Mouse (Mus musculus): ENCODE data around the gene Cul1. TPM values are rescaled to one million over a fixed set of nuclear protein-coding genes. Genes with fewer than 3 reads are reported as not detected.
A peak's percentile ranks its signal among the peaks of the same experiment; 100 is the strongest.
"Not testable (repeated sequence)": the region's sequence is repeated elsewhere in the genome, so short reads cannot be mapped to it uniquely, and the experiment has no call there.

Gene Cul1
- total RNA-seq (2022) = 10 to 100 TPM; 57.7 to 67.0 (median 61.7) TPM

DNA sequence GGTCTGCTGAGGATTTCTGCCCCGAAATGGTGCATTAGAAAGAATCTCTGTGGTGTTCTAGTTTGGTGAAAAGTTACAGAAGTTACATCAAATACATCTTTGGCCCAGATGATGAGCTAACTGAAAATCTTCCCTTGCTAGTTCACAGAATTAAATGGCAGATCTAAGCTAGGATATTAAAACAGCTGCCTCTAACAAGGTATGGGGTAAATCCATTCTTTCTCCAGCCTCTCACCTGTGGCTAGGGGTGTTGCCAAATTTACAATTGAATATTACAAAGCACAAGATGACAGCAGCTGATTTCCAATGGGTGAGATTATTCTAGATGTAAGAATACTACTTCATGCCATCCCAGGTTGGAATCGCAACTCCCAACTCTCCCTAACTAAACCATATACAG, at the start of gene Cul1:
Gene Cul1, plus strand, starts transcription at position 301 of the 400 bp plus-strand sequence.
- no peak for DNase-seq (ENCODE audit: low spot score)

DNA sequence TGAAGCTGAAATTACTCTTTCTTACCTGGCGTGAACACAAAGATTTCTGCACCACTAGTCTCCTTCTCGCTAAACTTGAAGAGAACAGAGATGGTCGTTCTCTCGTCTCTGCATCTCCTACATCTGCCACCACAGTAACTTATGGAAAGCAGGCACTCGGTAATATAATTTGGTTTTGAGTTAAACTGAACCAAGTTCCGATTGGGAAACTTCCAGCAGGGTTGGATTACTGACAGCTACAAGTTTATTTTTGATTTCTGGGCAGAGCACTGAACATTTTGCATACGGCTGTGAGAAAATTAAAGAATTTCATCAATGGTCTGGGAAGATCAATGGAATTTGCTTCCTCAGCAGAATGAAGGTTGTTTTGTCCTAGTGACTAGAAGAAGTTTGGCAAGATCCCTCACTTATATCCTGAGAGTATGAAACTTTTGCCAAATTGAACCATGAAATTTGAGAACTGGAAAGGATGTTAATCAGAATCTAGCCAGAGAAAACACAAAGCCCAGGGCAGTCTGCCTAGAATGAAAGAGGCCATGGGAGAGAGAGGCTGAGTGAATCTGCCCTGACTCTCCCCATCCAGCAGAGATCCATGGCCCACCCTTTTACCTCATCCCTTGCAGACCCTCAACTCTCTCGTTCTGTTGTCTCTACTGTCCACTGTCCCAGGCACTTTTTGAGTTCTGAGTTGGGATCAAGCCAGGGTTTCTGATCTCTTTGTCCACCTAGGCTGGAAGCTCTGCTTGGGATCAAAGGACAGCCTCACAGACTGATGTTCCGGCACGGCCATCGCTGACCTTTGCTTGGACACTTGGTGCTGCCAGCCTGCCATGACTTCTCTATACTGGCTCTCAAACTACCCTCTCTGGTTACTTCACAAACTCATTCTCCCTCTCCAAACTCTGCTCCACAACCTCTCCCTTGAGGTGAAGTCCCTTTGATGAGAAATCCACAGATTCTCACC, 48.5 kb upstream of the Cul1 start:
- peak; percentile 45 for DNase-seq (ENCODE audit: low spot score)

DNA sequence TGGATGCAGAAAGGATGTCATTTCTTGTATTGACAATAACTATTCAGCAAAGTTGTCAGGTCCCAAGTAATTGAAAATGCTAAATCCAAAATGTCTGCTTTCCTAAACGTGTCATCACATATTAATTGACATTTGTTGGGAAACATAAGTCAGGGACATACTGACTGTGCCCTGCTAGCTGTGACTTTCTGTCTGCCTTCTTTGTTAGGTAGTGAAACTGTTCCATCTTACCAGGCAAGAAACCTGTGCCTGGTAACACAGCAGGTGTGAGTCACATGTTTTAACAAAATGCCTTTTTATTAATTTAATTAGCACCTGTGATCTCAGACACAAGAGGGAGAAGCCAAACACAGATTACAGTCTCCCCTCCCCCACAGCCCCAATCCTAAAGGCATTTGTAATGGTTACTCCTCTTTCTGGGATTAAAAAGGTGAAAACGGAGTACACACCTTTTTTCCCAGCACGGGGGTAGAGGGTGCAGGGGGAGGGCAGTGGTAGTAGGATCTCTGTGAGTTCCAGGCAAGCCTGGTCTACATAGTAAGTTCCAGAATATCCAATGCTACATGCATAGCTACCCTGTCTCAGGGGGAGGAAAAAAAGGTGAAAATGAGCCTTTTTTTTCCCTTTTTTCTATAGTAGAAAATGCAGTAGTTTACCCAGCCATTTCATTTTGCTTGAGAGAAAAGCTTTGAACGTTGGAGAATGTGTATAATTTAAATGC, 40.2 kb upstream of the Cul1 start:
- no peak for DNase-seq (ENCODE audit: low spot score)

DNA sequence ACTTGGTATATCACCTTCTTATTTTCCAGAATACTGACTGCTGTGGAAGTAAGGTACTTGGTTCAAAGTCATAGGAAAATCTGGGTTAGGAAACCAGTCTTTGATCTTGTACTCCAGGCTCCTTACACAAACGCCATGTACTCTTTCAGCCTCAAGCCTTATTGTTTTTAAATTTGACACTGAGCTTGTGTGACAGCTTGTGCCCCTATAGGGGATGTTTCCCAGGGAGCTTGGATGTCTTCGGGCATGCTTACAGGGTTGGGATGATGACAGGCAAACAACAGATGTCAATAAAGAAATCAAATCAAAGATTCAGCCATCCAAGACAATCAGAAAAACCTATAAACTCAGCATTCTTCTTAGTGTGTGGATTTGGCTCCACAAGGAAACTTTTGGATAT, 39.5 kb upstream of the Cul1 start:
- no peak for DNase-seq (ENCODE audit: low spot score)

DNA sequence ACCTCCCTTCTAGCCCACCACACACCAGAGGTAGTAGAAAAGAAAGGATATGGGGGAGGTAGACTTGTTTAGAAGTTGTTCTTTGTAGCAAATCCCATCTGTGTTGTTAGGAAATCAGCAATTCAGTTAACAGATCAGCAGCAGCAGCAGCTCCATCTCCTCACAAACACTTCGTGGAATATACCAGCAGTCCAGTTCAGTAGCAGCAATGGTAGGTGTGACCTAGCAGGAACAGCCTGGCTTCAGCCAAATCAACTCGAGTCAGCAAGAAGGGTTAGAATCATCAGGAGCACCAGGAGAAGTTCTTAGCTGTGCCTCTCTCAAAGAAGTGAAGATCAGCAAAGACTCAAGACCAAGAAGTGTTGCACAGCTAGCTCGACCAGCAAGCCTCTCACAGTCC, 34.5 kb upstream of the Cul1 start:
- DNase-seq (ENCODE audit: low spot score) = no peak

DNA sequence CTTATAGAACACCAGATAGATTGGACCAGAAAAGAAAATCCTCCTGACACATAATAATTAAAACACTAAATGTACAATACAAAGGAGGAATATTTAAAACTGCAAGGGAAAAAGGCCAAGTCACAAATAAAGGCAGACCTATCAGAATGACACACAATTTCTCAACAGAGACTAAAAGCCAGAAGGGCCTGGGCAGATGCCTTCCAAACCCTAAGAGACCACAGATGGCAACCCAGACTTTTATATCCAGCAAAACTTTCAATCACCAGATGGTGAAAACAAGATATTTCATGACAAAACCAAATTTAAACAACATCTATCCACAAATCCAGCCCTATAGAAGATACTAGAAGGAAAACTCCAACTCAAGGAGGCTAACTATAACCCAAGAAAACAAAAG, 33.0 kb upstream of the Cul1 start:
- DNase-seq (ENCODE audit: low spot score) = no peak

DNA sequence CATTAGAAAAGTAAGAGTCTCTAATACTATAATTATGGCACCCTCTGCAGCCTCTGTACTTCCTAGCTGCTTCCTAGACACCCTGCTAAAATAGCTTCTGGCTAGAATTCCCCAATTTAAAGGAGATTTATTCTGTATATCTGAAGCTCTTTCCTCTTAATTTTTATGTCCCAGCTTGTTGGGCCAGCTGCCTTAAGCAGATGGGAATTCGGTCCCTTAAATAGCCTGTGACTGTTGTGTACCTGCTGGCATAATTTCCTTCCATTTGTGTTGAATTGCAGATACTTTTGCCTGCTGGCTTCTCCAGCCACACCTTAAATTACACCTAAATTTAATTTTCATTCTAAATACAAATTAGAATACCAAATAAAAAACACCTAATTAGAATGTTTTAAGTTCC, 32.0 kb upstream of the Cul1 start:
- no peak for DNase-seq (ENCODE audit: low spot score)

DNA sequence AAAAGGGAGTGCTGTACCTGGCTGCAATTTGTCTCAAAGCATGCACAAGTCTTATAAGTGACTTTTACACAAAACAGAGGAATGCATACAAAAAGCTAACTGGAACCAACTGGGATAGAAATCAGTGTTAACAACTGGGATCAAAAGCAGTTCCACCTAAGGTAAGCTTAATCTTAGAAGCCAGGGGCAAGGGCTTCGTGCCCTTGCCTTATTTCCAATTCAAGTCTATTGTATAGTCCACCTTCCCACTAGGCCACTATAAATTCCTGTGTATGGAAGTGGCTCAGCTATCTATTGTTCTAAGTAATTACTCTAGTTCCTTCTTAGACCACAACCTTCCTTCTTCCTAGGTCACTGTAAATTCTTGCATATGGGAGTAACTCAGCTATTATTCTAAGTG, 27.1 kb upstream of the Cul1 start:
- no peak for DNase-seq (ENCODE audit: low spot score)

DNA sequence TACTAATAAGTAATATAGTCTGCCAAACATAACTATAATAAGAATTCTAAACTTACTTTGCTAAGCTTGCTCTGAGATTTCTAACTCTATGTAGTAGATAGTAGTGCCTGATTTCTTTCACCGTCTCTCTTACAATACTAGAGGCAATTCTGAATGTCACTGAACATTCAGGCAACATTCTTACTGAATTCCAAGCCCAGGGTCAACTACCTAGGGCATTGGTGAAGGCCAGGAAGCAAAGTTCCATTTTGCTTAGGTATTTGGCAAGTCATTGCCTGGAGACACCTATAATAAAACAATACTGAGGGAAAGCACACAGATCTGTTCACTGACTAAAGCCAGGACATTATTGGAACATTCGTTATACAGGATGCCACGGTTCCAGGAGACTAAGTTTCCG, 26.6 kb upstream of the Cul1 start:
- not testable (repeated sequence) for DNase-seq (ENCODE audit: low spot score)

DNA sequence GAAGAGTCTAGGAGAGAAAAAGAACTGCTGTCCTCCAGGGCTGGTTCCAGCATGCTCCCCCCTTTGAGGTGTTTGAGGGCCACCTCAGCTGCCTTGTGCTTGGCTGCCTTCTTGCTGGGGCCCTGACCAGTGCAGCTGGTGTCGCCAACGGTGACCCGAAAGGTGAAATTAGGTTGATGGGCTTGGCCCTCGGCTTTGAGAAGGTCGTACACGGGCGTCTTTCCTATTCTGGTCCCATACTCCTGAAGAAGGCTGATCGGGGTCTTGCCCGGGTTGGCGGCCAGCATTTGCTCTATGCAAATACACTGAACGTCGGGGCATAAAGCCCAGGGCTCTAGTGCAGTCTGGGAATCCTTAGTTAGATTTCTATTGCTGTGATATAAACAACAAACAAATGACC, 20.4 kb upstream of the Cul1 start:
- not testable (repeated sequence) for DNase-seq (ENCODE audit: low spot score)

DNA sequence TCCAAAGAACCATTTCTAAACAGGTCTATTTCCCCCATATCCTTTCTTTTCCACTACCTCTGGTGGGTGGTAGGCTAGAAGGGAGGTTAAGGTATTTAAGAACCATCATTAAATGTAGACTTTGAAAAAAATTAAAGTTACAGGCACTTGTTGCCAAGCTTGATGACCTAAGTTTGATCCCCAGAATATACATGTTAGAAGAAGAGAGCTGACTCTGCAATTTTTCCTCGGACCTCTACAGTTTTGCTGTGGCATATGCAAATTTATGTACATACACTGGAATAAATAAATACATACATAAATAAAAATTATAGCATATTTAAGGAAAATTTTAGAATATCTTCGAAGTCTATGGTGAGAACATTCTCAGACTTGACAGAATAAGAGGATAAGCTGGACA, 13.1 kb upstream of the Cul1 start:
- DNase-seq (ENCODE audit: low spot score) = no peak

DNA sequence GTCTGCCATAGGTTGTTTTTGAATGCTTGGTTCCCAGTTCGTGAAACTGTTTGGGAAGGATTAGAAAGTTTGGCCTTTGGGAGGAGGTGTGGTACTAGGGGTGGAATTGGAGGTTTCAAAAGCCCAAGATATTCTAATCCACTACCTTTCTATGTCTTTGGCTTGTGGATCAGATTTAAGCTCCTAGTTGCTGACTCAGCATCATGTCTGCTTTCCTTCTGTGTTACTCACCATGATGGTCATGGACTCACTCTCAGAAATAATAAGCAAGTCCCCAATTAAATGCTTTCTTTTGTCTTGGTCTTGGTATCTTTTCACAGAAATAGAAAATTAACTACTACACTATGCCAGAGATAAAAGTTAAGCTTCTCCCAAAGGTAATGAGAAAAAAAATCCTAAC, 5.5 kb upstream of the Cul1 start:
- no peak for DNase-seq (ENCODE audit: low spot score)

DNA sequence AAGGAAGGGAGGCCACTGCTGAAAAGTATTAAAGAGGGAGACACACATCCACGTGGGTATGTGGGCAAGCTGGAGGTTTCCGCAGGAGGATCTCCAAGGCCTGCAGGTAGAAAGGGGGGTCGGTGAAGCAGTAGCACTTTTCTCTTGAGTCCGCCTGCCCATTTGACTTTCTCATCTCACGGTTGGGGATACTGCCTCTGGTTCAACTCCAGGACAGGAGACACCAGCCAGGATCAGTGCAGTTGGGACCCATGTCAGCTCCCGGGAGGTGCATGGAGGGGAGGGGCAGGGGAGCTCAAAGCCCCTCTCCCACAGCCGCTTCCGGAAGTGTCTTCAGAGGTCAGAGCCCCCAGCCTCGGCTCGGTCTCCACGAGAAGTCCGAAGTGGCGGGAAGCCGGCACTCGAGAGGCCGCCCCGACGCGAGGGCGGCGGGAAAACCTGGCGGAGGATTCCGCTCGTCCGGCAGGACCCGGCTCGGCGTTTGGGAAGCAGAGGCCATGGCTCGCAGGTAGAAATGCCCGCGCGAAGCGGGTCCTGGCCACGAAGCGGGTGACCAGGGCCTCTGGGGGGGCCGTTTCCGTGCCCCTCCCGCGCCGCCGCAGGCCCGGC, 428 bp downstream of the Cul1 start:
- DNase-seq (ENCODE audit: low spot score) = no peak

DNA sequence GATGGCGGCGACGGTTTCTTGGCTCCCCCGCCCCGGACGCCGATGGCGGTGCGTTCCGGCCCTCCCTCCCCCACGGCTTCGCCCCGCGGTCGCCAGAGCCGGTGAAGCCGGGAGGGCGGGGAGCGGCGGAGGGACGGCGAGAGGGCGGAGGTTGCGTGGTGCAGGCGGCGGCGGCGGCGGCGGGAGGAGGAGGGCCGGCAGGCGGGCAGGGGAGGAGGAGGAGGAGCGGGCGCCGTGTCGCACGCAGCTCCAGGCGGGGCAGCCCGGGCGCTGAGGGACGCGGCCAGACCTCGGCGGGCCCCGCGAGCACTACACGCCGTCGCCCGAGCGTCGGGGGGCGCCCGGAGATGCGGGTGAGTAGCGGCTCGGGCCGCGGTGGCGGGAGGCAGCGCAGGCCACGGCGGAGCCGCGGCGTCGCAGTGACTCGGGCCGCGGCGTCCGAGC, 955 bp downstream of the Cul1 start:
- peak; percentile 65 for DNase-seq (ENCODE audit: low spot score)

DNA sequence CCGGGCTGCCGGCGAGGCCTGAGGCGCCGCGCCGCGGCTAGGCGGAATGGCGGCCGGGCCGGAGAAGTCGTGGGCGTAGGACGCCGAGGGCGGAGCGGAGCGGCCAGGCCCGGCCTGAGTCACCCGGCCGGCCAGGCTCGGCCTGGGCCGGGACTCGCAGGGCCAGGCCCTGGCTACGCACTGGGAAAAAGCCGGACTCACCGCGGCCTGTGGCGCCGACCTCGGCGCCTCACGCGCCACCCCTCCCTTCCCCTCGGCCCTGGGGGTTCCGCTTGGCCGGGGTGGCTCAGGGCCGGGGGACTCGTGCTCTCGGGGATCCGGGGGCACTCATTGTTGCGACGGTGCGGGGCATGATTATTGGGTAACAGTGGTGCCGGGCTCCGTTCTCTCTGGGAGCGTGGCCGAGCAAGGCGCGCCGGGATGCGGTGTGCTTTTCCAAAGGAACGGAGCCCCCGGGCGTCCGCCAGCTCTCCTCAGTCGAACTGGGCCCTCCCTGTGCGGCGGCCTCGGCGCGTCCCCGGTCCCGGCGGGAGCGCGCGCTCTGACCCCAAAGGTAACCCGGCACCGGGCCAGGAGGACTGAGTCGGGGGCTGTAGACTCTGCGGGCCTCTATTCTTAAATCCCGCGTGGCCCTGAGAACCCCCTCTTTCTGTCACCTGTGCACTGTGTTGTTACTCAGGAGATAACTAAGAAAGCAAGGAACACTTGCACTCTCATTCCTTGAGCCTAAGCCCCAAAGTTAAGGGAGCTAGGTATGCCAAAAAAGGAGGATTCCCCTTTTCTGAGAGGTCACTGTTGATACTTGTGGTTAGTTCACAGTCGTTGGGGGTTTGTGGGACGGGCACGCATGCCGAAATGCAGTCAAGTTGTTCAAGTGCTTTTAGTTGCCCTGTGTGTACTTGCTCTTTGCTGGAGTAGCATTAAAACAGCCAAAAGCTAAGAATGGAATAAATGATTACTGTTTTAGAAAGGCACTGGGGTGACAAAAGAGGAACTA, 1.7 kb downstream of the Cul1 start:
- peak; percentile 36 for DNase-seq (ENCODE audit: low spot score)

DNA sequence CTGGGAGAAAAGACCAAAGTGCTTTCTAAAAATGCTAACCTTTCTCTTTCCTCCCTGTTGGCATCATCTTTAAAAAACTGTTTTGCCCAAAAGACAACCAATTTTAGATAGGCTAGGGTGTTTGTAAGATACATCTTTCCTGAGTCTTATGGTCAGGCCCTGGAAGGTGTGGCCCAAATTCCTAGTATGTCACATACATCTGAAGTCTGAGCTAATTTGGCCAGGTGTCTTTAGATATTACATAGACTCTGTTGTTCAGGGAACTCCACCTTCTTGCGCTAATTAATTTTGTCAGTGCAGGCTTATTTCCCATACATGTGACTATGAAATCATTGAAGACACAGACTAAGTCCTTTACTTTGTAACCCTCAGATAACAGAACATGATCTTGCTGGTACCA, 2.6 kb downstream of the Cul1 start:
- no peak for DNase-seq (ENCODE audit: low spot score)

DNA sequence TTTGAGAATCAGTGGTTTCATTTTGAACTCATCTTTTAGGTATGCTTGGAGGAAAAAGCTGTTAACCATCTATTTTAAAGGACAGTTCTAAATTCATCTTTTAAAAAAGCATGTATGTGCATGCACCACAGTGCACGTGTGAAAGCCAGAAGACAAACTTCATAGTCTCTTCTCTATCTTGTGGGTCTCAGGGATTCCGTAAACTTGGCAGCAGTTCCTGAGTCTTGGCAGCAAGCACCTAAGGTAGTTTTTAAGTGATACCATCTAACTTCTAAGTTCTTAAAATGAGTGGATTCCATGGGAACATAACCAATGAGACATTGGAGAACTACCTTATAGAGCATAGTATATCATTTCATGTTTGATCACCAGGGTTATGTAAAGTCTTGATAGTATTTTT, 3.7 kb downstream of the Cul1 start:
- no peak for DNase-seq (ENCODE audit: low spot score)

DNA sequence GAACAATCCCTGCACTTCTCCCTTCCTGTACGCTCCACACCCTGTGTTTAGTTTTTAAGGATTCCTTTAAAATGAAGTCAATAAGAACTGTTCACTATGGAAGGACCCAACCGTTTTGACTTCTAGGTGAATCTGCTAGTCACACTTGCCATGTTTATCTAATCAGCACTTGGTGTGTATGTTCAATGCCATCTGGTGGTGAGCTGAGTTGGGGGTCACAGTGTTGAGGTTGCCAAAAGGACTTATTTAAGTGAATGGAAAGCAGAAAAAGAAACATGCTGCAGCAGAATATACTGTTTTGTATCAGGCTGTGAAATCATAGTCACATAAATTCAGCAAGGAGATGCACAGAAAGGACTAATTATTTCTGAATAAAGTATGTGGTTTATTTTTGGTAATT, 12.2 kb downstream of the Cul1 start:
- DNase-seq (ENCODE audit: low spot score) = no peak

DNA sequence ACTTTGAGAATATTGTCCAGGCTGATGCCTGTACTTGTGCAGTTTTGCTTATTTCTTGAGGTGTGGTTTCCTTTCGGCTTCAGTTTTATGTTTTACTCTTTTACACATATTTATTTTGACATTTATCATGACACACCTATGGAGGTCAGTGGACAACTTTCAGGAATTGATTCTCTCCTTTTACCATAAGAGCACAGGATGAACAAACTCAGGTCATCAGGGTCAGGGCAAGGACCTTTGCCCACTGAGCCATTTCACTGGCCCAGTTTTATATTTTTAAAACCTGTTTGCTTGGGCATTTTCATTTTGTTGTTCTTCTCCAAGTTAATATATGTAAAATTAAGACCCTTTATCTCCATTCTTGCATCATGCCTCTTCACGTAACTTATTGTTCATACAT, 13.3 kb downstream of the Cul1 start:
- DNase-seq (ENCODE audit: low spot score) = no peak

DNA sequence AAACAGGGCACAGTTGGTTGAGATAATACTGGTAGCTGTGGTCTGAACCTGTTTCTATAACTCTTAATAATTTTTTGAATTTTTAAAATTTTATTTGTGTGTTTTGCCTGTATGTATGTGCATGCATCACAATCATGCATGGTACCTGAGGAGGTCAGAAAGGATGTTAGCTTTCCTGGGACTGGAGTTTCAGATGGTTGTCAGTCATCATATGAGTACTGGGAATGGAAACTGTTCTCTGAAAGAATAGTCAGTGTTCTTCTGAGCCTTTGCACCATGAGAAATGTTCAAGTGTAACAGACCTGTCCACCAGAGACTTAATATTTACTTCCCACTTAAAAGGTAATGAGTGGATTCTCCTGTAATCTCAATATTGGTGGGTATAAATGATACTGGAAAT, 13.9 kb downstream of the Cul1 start:
- DNase-seq (ENCODE audit: low spot score) = no peak

DNA sequence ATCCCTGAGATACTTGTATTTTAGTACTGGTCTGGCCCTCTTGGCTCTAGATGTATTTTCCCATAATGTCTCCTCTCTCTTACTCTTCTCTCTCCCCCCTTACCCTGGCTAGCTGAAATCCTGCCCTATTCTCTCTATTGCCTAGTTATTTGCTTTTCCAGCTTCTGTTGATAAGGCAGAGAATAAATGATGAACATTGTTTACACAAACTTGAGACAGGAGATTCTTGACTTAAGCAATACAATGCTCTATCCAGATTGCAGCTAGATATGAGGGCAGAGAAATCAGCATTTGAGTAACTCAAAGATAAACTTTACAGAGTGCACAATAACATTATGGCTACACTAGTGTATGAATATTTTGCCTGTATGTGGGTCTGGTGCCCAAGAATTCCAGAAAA, 16.6 kb downstream of the Cul1 start:
- no peak for DNase-seq (ENCODE audit: low spot score)
